Mouse (Mus musculus): Measurements from ENCODE around the gene Trem3.
A peak's percentile ranks its signal among the peaks of the same experiment; 100 is the strongest.

Gene Trem3

GRCm38 (mm10) chr17:48247221-48247928 is at the start of gene Trem3:
TSS of gene Trem3 (plus strand) at chr17:48247777.
- no peak for DNase-seq

GRCm38 (mm10) chr17:48203086-48203485 is 44.5 kb upstream of the Trem3 start:
- DNase-seq, result no peak

GRCm38 (mm10) chr17:48212596-48212995 is 35.0 kb upstream of the Trem3 start:
- no peak for DNase-seq

- no peak for DNase-seq
Observed at GRCm38 (mm10) chr17:48213511-48213910, 34.1 kb upstream of the Trem3 start.

GRCm38 (mm10) chr17:48215429-48215828 is 32.1 kb upstream of the Trem3 start:
- no peak for DNase-seq

- DNase-seq, result no peak
Observed at GRCm38 (mm10) chr17:48230680-48231079, 16.9 kb upstream of the Trem3 start.

GRCm38 (mm10) chr17:48232518-48232917 is 15.1 kb upstream of the Trem3 start, which contains the start of gene Trem1:
TSS of gene Trem1 (plus strand) at chr17:48232768.
- no peak for DNase-seq

- DNase-seq, result no peak
Observed at GRCm38 (mm10) chr17:48233789-48234188, 13.8 kb upstream of the Trem3 start.

GRCm38 (mm10) chr17:48234550-48234949 is 13.0 kb upstream of the Trem3 start:
- no peak for DNase-seq

GRCm38 (mm10) chr17:48235773-48236370 is 11.7 kb upstream of the Trem3 start:
- DNase-seq, result no peak

GRCm38 (mm10) chr17:48237621-48238020 is 10.0 kb upstream of the Trem3 start:
- DNase-seq, result no peak

- no peak for DNase-seq
Observed at GRCm38 (mm10) chr17:48249039-48249438, 1.5 kb downstream of the Trem3 start.

GRCm38 (mm10) chr17:48249501-48249900 is 1.9 kb downstream of the Trem3 start:
- no peak for DNase-seq

GRCm38 (mm10) chr17:48250631-48251030 is 3.1 kb downstream of the Trem3 start:
- no peak for DNase-seq

GRCm38 (mm10) chr17:48256575-48256974 is 9.0 kb downstream of the Trem3 start:
- no peak for DNase-seq

- no peak for DNase-seq
Observed at GRCm38 (mm10) chr17:48261868-48262267, 14.3 kb downstream of the Trem3 start.

GRCm38 (mm10) chr17:48263741-48264362 is 16.3 kb downstream of the Trem3 start, which contains the start of gene Treml4:
TSS of gene Treml4 (plus strand) at chr17:48264295.
- DNase-seq, result no peak

- DNase-seq, result no peak
Observed at GRCm38 (mm10) chr17:48264662-48265061, 17.1 kb downstream of the Trem3 start.

GRCm38 (mm10) chr17:48266138-48266537 is 18.6 kb downstream of the Trem3 start:
- peak; percentile 34 for DNase-seq

- no peak for DNase-seq
Observed at GRCm38 (mm10) chr17:48266610-48267304, 19.2 kb downstream of the Trem3 start.

GRCm38 (mm10) chr17:48267591-48267990 is 20.0 kb downstream of the Trem3 start:
- DNase-seq, result no peak

- DNase-seq, result no peak
Observed at GRCm38 (mm10) chr17:48268276-48268675, 20.7 kb downstream of the Trem3 start.

GRCm38 (mm10) chr17:48269833-48270232 is 22.3 kb downstream of the Trem3 start:
- DNase-seq, result no peak

All from embryo, embryonic 11 days (tissue).